7 mouse cellular contexts compared by ENCODE assay signal in genomic region chr13:63562972-63563780, GRCm38 (mm10). TPM values are rescaled to one million over a fixed set of nuclear protein-coding genes. Genes with fewer than 3 reads are reported as not detected.
A peak's percentile ranks its signal among the peaks of the same experiment; 100 is the strongest.
DNase-seq lines count a peak whose midpoint lies in the region; ATAC-seq and TF ChIP-seq lines count a peak whose summit lies in the region.

No protein-coding gene starts in this region.

- DNase-seq in adipocyte (ENCODE audit: low spot score), result peak; percentile 60
- peak; percentile 48 to 74 for DNase-seq in gastrocnemius, postnatal 4 days (ENCODE audit: low spot score in 2 of 2)
- peak; percentile 47 to 54 for DNase-seq in spleen, postnatal 14 days (ENCODE audit: low spot score in 2 of 2)

- no peaks in the 10 kb centered on the region for H3K36me3 ChIP-seq in intestine, embryonic 16.5 days (ENCODE audit: control insufficient read depth, insufficient read depth, low read length)
- 0 out of 2 replicates have a peak, but pooled peaks cover 4% of the 10 kb centered on the region for H3K36me3 ChIP-seq in limb, embryonic 15.5 days
- no peaks in the 10 kb centered on the region for H3K36me3 ChIP-seq in midbrain, embryonic 16.5 days (ENCODE audit: control insufficient read depth, insufficient read depth, low read length)

- TF ChIP-seq CTCF in cortical plate, adult 2 months (IDR thresholded peaks at IDR 0.05; ENCODE audit: extremely low read depth, insufficient read depth, low read length), result no peak

- no peaks in the 10 kb centered on the region for H3K4me1 ChIP-seq in cortical plate, adult 2 months (ENCODE audit: control insufficient read depth, insufficient read depth, low read length)
- peaks cover 17% of the 10 kb centered on the region for H3K4me1 ChIP-seq in intestine, embryonic 16.5 days (ENCODE audit: control insufficient read depth, insufficient read depth, low read length)
- H3K4me1 ChIP-seq in limb, embryonic 15.5 days, result peaks cover 19% of the 10 kb centered on the region
- peaks cover 37% of the 10 kb centered on the region for H3K4me1 ChIP-seq in midbrain, embryonic 16.5 days (ENCODE audit: control insufficient read depth, insufficient read depth, low read length)

- H3K27me3 ChIP-seq in intestine, embryonic 16.5 days (replicated peaks; ENCODE audit: control insufficient read depth, insufficient read depth, low read length), result no peaks in the 10 kb centered on the region
- no peaks in the 10 kb centered on the region for H3K27me3 ChIP-seq in limb, embryonic 15.5 days
- no peaks in the 10 kb centered on the region for H3K27me3 ChIP-seq in midbrain, embryonic 16.5 days (ENCODE audit: control insufficient read depth, insufficient read depth, low read depth, low read length)

- peak overlapping the region; percentile 88 for H3K9ac ChIP-seq in intestine, embryonic 16.5 days (ENCODE audit: low read depth, low read length)
- peak overlapping the region; percentile 83 for H3K9ac ChIP-seq in limb, embryonic 15.5 days
- H3K9ac ChIP-seq in midbrain, embryonic 16.5 days (ENCODE audit: low read depth, low read length), result peak overlapping the region; percentile 91

- peak overlapping the region; percentile 81 for H3K4me2 ChIP-seq in intestine, embryonic 16.5 days (ENCODE audit: low read depth, low read length)
- H3K4me2 ChIP-seq in limb, embryonic 15.5 days, result peak overlapping the region; percentile 94
- peak overlapping the region; percentile 99 for H3K4me2 ChIP-seq in midbrain, embryonic 16.5 days (ENCODE audit: low read length)

- H3K4me3 ChIP-seq in cortical plate, adult 2 months (ENCODE audit: insufficient read depth, low read length), result peak overlapping the region; percentile 80
- peak overlapping the region; percentile 63 for H3K4me3 ChIP-seq in intestine, embryonic 16.5 days (ENCODE audit: low read length)
- peak overlapping the region; percentile 84 for H3K4me3 ChIP-seq in limb, embryonic 15.5 days
- peak overlapping the region; percentile 90 for H3K4me3 ChIP-seq in midbrain, embryonic 16.5 days (ENCODE audit: low read depth, low read length)

- no peaks in the 10 kb centered on the region for H3K9me3 ChIP-seq in intestine, embryonic 16.5 days (ENCODE audit: control insufficient read depth, low read length)
- H3K9me3 ChIP-seq in limb, embryonic 15.5 days, result no peaks in the 10 kb centered on the region
- no peaks in the 10 kb centered on the region for H3K9me3 ChIP-seq in midbrain, embryonic 16.5 days (replicated peaks; ENCODE audit: control insufficient read depth, low read length, poor library complexity, severe bottlenecking)

- peak; percentile 48 for ATAC-seq in intestine, embryonic 16.5 days
- ATAC-seq in limb, embryonic 15.5 days (ENCODE audit: insufficient number of reproducible peaks, low FRiP score, low TSS enrichment, low read depth), result peak; percentile 21
- peak; percentile 61 for ATAC-seq in midbrain, embryonic 16.5 days

- peak overlapping the region; percentile 99 for H3K27ac ChIP-seq in cortical plate, adult 2 months (ENCODE audit: insufficient read depth, low read length)
- peak overlapping the region; percentile 99 for H3K27ac ChIP-seq in intestine, embryonic 16.5 days (ENCODE audit: low read length)
- H3K27ac ChIP-seq in limb, embryonic 15.5 days, result peak overlapping the region; percentile 99
- peak overlapping the region; percentile 96 for H3K27ac ChIP-seq in midbrain, embryonic 16.5 days (ENCODE audit: low read length)

- under 1% methylated on average over 50 of the region's 51 CpGs for WGBS in intestine, embryonic 16.5 days
- under 1% methylated on average over 50 of the region's 51 CpGs for WGBS in limb, embryonic 15.5 days
- under 1% methylated on average over 46 of the region's 51 CpGs for WGBS in midbrain, embryonic 16.5 days

- peak; percentile 46; the same call in 1 of the 2 replicates for TF ChIP-seq POLR2A in cortical plate, adult 2 months (IDR thresholded peaks at IDR 0.05; ENCODE audit: extremely low read depth, insufficient read depth, low read length)

RNA-seq across cellular contexts. Expression of gene Ptch1, which starts 10.2 kb away (rescaled TPM):
- polyA plus RNA-seq in cortical plate, adult 2 months (2012; rRNA removed), result 20.2 and 22.3 TPM in 2 replicates
- total RNA-seq in gastrocnemius, postnatal 4 days (2021), result 10 to 100 TPM; 23.4 to 24.1 TPM
- 24.5 and 25.5 TPM in 2 replicates for polyA plus RNA-seq in intestine, embryonic 16.5 days (2015; fragmentation: Nextera tagmentation; extraction: Ambion mirVana)
- polyA plus RNA-seq in limb, embryonic 15.5 days (2015; fragmentation: Nextera tagmentation; extraction: Ambion mirVana), result 17.4 and 19.5 TPM in 2 replicates
- 14.3 and 15.0 TPM in 2 replicates for polyA plus RNA-seq in midbrain, embryonic 16.5 days (2015; fragmentation: Nextera tagmentation; extraction: Ambion mirVana)

Comparison
In these comparisons a context has a peak if more than half of its experiments do, and no peak if none do; other contexts are left out.
1. Peak in every context shown above with its lines: DNase-seq, ATAC-seq, H3K4me3 ChIP-seq and H3K27ac ChIP-seq.